Mouse (Mus musculus): ENCODE results near the gene Hp.

- TF ChIP-seq CTCF (IDR thresholded peaks at IDR 0.05; ENCODE audit: low read depth) (no peak), EP300 (IDR thresholded peaks at IDR 0.05; ENCODE audit: low read depth) (no peak)
These were observed 36.6 kb upstream of the Hp start for GRCm38 (mm10) chr8:109615569-109615968.
